ENCODE assay signal across 10 mouse cellular contexts in genomic region chr13:56112980-56113379, GRCm38 (mm10). TPM values are rescaled to one million over a fixed set of nuclear protein-coding genes. Genes with fewer than 3 reads are reported as not detected.
DNase-seq lines count a peak whose midpoint lies in the region; ATAC-seq lines count a peak whose summit lies in the region.
"Had no signal": no experiment of that assay in that cellular context is flagged by ENCODE, and none has a peak within 500 bp of the region (broad histone marks: within the 10 kb centered on the region; RNA-seq: fewer than 3 reads in every experiment).

No protein-coding gene starts in this region.

- intact Hi-C loops in heart, postnatal 36 days (cut with DNase I) = no loop called here
- intact Hi-C loops in left cerebral cortex, postnatal 25 days (cut with DNase I) = no loop called here

- no peak for ATAC-seq in heart, embryonic 15.5 days (replicated peaks; ENCODE audit: insufficient number of reproducible peaks, insufficient read depth, low FRiP score, low read depth)
- ATAC-seq in neural tube, embryonic 12.5 days (ENCODE audit: low FRiP score, low read depth) = no peak; the same call in 1 of the 2 replicates

- no peaks in the 10 kb centered on the region for H3K36me3 ChIP-seq in heart, embryonic 15.5 days
- H3K36me3 ChIP-seq in neural tube, embryonic 12.5 days = peaks cover 30% of the 10 kb centered on the region

- H3K27me3 ChIP-seq in heart, embryonic 15.5 days = no peaks in the 10 kb centered on the region
- H3K27me3 ChIP-seq in neural tube, embryonic 12.5 days (replicated peaks) = no peaks in the 10 kb centered on the region

- 41% methylated on average over 13 of the region's 13 CpGs for WGBS in heart, embryonic 15.5 days
- WGBS in neural tube, embryonic 12.5 days = 57% methylated on average over 13 of the region's 13 CpGs

- peaks cover 97% of the 10 kb centered on the region for H3K4me1 ChIP-seq in heart, embryonic 15.5 days (replicated peaks)
- H3K4me1 ChIP-seq in neural tube, embryonic 12.5 days = peaks cover 55% of the 10 kb centered on the region

- no peak for DNase-seq in heart, postnatal 36 days
- DNase-seq in neural tube, embryonic 10.5 days (ENCODE audit: extremely low spot score, low spot score) = no peak
- DNase-seq in left cerebral cortex, postnatal 25 days (ENCODE audit: low spot score in 2 of 2) = peak; percentile 62 to 68
- DNase-seq in telencephalon, adult 2 months (ENCODE audit: low read depth, low spot score) = peak; percentile 49
- no peak for DNase-seq in embryo, embryonic 10 days (ENCODE audit: low spot score)
- DNase-seq in thymus, postnatal 0 days (ENCODE audit: low spot score) = no peak

- no peak overlapping the region for H3K4me3 ChIP-seq in heart, embryonic 15.5 days
- H3K4me3 ChIP-seq in neural tube, embryonic 12.5 days = no peak overlapping the region

- H3K4me2 ChIP-seq in heart, embryonic 15.5 days = peak overlapping the region; percentile 16
- no peak overlapping the region for H3K4me2 ChIP-seq in neural tube, embryonic 12.5 days (replicated peaks)

- H3K27ac ChIP-seq in heart, embryonic 15.5 days = peak overlapping the region; percentile 46
- H3K27ac ChIP-seq in neural tube, embryonic 12.5 days = no peak overlapping the region
- H3K27ac ChIP-seq: macrophage had no signal

- no peaks in the 10 kb centered on the region for H3K9me3 ChIP-seq in heart, embryonic 15.5 days (replicated peaks)
- H3K9me3 ChIP-seq in neural tube, embryonic 12.5 days = no peaks in the 10 kb centered on the region
- H3K9me3 ChIP-seq: G1E had no signal

- H3K9ac ChIP-seq in heart, embryonic 15.5 days = peak overlapping the region; percentile 39; the same call in 1 of the 2 replicates
- H3K9ac ChIP-seq in neural tube, embryonic 12.5 days = 0 out of 2 replicates have a peak overlapping the region, but pooled peaks have one; percentile 26

RNA-seq across cellular contexts. Expression of gene H2afy, which starts 23.2 kb away (rescaled TPM):
- polyA plus RNA-seq in heart, embryonic 15.5 days (2015; fragmentation: Nextera tagmentation; extraction: Ambion mirVana) = 98.9 and 135 TPM in 2 replicates
- total RNA-seq in heart, postnatal 36 days (2021) = 10 to 100 TPM; 45.2 to 50.3 TPM
- 534 and 554 TPM in 2 replicates for polyA plus RNA-seq in neural tube, embryonic 12.5 days (2016; fragmentation: Nextera tagmentation; extraction: Ambion mirVana)
- 100 to 1,000 TPM in 1 of 2 experiments, 10 to 100 TPM in 1; 98.3 to 102 TPM for total RNA-seq in left cerebral cortex, postnatal 25 days (2021)
- polyA plus RNA-seq in thymus, postnatal 0 days (2015; fragmentation: Nextera tagmentation; extraction: Ambion mirVana) = 439 and 462 TPM in 2 replicates

Comparison
In these comparisons a context has a peak if more than half of its experiments do, and no peak if none do; other contexts are left out.
1. DNase-seq: peak in left cerebral cortex, postnatal 25 days (2 of 2) and telencephalon, adult 2 months (single experiment); none in heart, postnatal 36 days (0 of 2), neural tube, embryonic 10.5 days (single experiment), embryo, embryonic 10 days (single experiment) and thymus, postnatal 0 days (single experiment).